Mouse (Mus musculus) hindbrain, embryonic 14.5 days (tissue): ENCODE measurements around the gene Akt1s1. TPM values are rescaled to one million over a fixed set of nuclear protein-coding genes. Genes with fewer than 3 reads are reported as not detected.
A peak's percentile ranks its signal among the peaks of the same experiment; 100 is the strongest.

Source experiments
- ATAC-seq: fragments of 200-750 bp; cut with Nextera tagmentation; 2 replicates; pipeline ENCODE4 v1.8.0; 2017; ENCODE audit warnings: moderate number of reproducible peaks, mild to moderate bottlenecking, moderate TSS enrichment, moderate library complexity; ENCODE audit not compliant: low FRiP score
- DNase-seq: peaks from one replicate; pipeline ENCODE4 v3.0.0-alpha.2; 2015; ENCODE audit warnings: low spot score
- H3K27ac ChIP-seq: fragments of 300-500 bp; sonication (generic); 2 replicates; pipeline ENCODE4 v1.5.1; 2014; ENCODE audit warnings: mild to moderate bottlenecking, moderate library complexity
- H3K27me3 ChIP-seq: fragments of 300-500 bp; sonication (generic); 2 replicates; pipeline ENCODE4 v1.6.1; 2014; ENCODE audit warnings: mild to moderate bottlenecking, low read length, mixed read lengths; ENCODE audit not compliant: control insufficient read depth, insufficient read depth
- H3K36me3 ChIP-seq: fragments of 300-500 bp; sonication (generic); replicated peaks from 2 replicates; pipeline ENCODE4 v1.6.1; 2014; ENCODE audit not compliant: control insufficient read depth, insufficient read depth
- H3K4me1 ChIP-seq: fragments of 300-500 bp; sonication (generic); replicated peaks from 2 replicates; pipeline ENCODE4 v1.6.1; 2014; ENCODE audit warnings: antibody characterized with exemption, low read length, mixed read lengths; ENCODE audit not compliant: control insufficient read depth, insufficient read depth
- H3K4me2 ChIP-seq: fragments of 300-500 bp; sonication (generic); replicated peaks from 2 replicates; pipeline ENCODE4 v1.6.1; 2014; ENCODE audit warnings: mild to moderate bottlenecking, moderate library complexity
- H3K4me3 ChIP-seq: fragments of 300-500 bp; sonication (generic); replicated peaks from 2 replicates; pipeline ENCODE4 v1.5.1; 2014; ENCODE audit warnings: mild to moderate bottlenecking, low read length
- H3K9ac ChIP-seq: fragments of 300-500 bp; sonication (generic); 2 replicates; pipeline ENCODE4 v1.6.1; 2014
- H3K9me3 ChIP-seq: fragments of 300-500 bp; sonication (generic); 2 replicates; pipeline ENCODE4 v1.6.1; 2016; ENCODE audit warnings: low read length; ENCODE audit not compliant: control insufficient read depth
- WGBS: fragments of 180-500 bp; shearing (Covaris S2); extraction: QIAGEN DNeasy Blood & Tissue Kit; methylation state at CpG from one replicate; pipeline ENCODE4 v1.1.7; 2014; 5-methylcytosine and 5-hydroxymethylcytosine counted together
- polyA plus RNA-seq: library from polyadenylated mRNA; unstranded; fragments of >200 nt; fragmentation: Nextera tagmentation; extraction: Ambion mirVana; gene quantifications from 2 replicates; pipeline ENCODE4 v1.2.1, GENCODE M21; 2014

Gene Akt1s1
- polyA plus RNA-seq, 1 experiment from 2014 or later = 59.1 TPM

- DNase-seq = no peak
- no peaks in the 10 kb centered on the region for H3K9me3 ChIP-seq
- WGBS = 72% methylated on average over 9 of the region's 9 CpGs
- peak overlapping the region; percentile 95 for H3K4me2 ChIP-seq
- no peak for ATAC-seq
- no peaks in the 10 kb centered on the region for H3K27me3 ChIP-seq
- peaks cover 15% of the 10 kb centered on the region for H3K36me3 ChIP-seq
- H3K27ac ChIP-seq = peak overlapping the region; percentile 90
- peak overlapping the region; percentile 70 for H3K4me3 ChIP-seq
- H3K4me1 ChIP-seq = peaks cover 34% of the 10 kb centered on the region
- H3K9ac ChIP-seq = peak overlapping the region; percentile 82
These were observed 7.6 kb downstream of the Akt1s1 start for GRCm38 (mm10) chr7:44856265-44856916.

GRCm38 (mm10) chr7:44857042-44857552, 8.3 kb downstream of the Akt1s1 start, which contains the start of gene Pnkp:
Gene Pnkp, plus strand, starts transcription at chr7:44857139.
- Histone ChIP-seq H3K27me3 (no peaks in the 10 kb centered on the region), H3K4me2 (peak within 1 kb of the TSS; percentile 95), H3K9me3 (no peaks in the 10 kb centered on the region), H3K36me3 (peaks cover 22% of the 10 kb centered on the region), H3K27ac (peak within 1 kb of the TSS; percentile 90), H3K4me3 (peak within 1 kb of the TSS; percentile 70), H3K9ac (peak within 1 kb of the TSS; percentile 82), H3K4me1 (peaks cover 34% of the 10 kb centered on the region)
- DNase-seq = peak; percentile 90
- 1% methylated on average over 32 of the region's 32 CpGs for WGBS
- ATAC-seq = peak; percentile 44

GRCm38 (mm10) chr7:44857905-44858304, 9.1 kb downstream of the Akt1s1 start:
- H3K27ac ChIP-seq = peak overlapping the region; percentile 90; the same call in 1 of the 2 replicates
- H3K4me2 ChIP-seq = peak overlapping the region; percentile 95
- ATAC-seq (no peak), DNase-seq (no peak)
- no peaks in the 10 kb centered on the region for H3K9me3 ChIP-seq
- 30% methylated on average over 8 of the region's 8 CpGs for WGBS
- H3K4me1 ChIP-seq = peaks cover 34% of the 10 kb centered on the region
- H3K4me3 ChIP-seq = peak overlapping the region; percentile 70
- H3K27me3 ChIP-seq = no peaks in the 10 kb centered on the region
- peaks cover 26% of the 10 kb centered on the region for H3K36me3 ChIP-seq
- H3K9ac ChIP-seq = peak overlapping the region; percentile 82

- peaks cover 21% of the 10 kb centered on the region for H3K4me1 ChIP-seq
- H3K9ac ChIP-seq = no peak overlapping the region
- 93% methylated on average over 11 of the region's 11 CpGs for WGBS
These were observed 11.1 kb downstream of the Akt1s1 start for GRCm38 (mm10) chr7:44859896-44860295.

GRCm38 (mm10) chr7:44860576-44861428, 12.0 kb downstream of the Akt1s1 start:
- Histone ChIP-seq H3K36me3 (peaks cover 49% of the 10 kb centered on the region), H3K27me3 (no peaks in the 10 kb centered on the region), H3K27ac (0 out of 2 replicates have a peak overlapping the region, but pooled peaks have one; percentile 4), H3K4me2 (0 out of 2 replicates have a peak overlapping the region, but pooled peaks have one; percentile 15), H3K4me1 (peaks cover 22% of the 10 kb centered on the region), H3K4me3 (no peak overlapping the region), H3K9me3 (no peaks in the 10 kb centered on the region), H3K9ac (no peak overlapping the region; the same call in 1 of the 2 replicates)
- DNase-seq = peak; percentile 76
- 58% methylated on average over 22 of the region's 22 CpGs for WGBS
- 0 out of 2 replicates have a peak, but pooled peaks have one; percentile 31 for ATAC-seq

More at GRCm38 (mm10) chr7:44859896-44860295, 11.1 kb downstream of the Akt1s1 start:
- H3K4me3 ChIP-seq = no peak overlapping the region
- DNase-seq = no peak
- no peak overlapping the region for H3K27ac ChIP-seq
- H3K4me2 ChIP-seq = no peak overlapping the region
- ATAC-seq = no peak
- no peaks in the 10 kb centered on the region for H3K9me3 ChIP-seq
- H3K27me3 ChIP-seq = no peaks in the 10 kb centered on the region
- peaks cover 40% of the 10 kb centered on the region for H3K36me3 ChIP-seq

- no peak overlapping the region for H3K4me2 ChIP-seq
- DNase-seq (no peak), ATAC-seq (no peak)
- peaks cover 55% of the 10 kb centered on the region for H3K36me3 ChIP-seq
- H3K27me3 ChIP-seq = no peaks in the 10 kb centered on the region
- H3K4me3 ChIP-seq = no peak overlapping the region
- peaks cover 27% of the 10 kb centered on the region for H3K4me1 ChIP-seq
- H3K27ac ChIP-seq = no peak overlapping the region
- WGBS = 74% methylated on average over 14 of the region's 14 CpGs
- H3K9me3 ChIP-seq = no peaks in the 10 kb centered on the region
- H3K9ac ChIP-seq = no peak overlapping the region
These were observed 12.6 kb downstream of the Akt1s1 start for GRCm38 (mm10) chr7:44861429-44861816.

GRCm38 (mm10) chr7:44862434-44862833, 13.6 kb downstream of the Akt1s1 start:
- H3K4me2 ChIP-seq = no peak overlapping the region
- no peak for DNase-seq
- WGBS = 89% methylated on average over 8 of the region's 8 CpGs
- no peaks in the 10 kb centered on the region for H3K9me3 ChIP-seq
- H3K36me3 ChIP-seq = peaks cover 61% of the 10 kb centered on the region
- peaks cover 33% of the 10 kb centered on the region for H3K4me1 ChIP-seq
- no peaks in the 10 kb centered on the region for H3K27me3 ChIP-seq
- ATAC-seq = no peak
- no peak overlapping the region for H3K9ac ChIP-seq
- no peak overlapping the region for H3K4me3 ChIP-seq
- H3K27ac ChIP-seq = no peak overlapping the region

GRCm38 (mm10) chr7:44863210-44863609, 14.4 kb downstream of the Akt1s1 start:
- no peaks in the 10 kb centered on the region for H3K9me3 ChIP-seq
- no peak overlapping the region for H3K4me3 ChIP-seq
- H3K27ac ChIP-seq = no peak overlapping the region
- H3K27me3 ChIP-seq = no peaks in the 10 kb centered on the region
- ATAC-seq (no peak), DNase-seq (no peak)
- H3K36me3 ChIP-seq = peaks cover 61% of the 10 kb centered on the region
- WGBS = 88% methylated on average over 14 of the region's 14 CpGs
- peaks cover 33% of the 10 kb centered on the region for H3K4me1 ChIP-seq
- H3K4me2 ChIP-seq = no peak overlapping the region
- H3K9ac ChIP-seq = no peak overlapping the region

- Histone ChIP-seq H3K27ac (no peak overlapping the region), H3K4me1 (peaks cover 30% of the 10 kb centered on the region), H3K4me2 (no peak overlapping the region), H3K36me3 (peaks cover 61% of the 10 kb centered on the region), H3K27me3 (no peaks in the 10 kb centered on the region), H3K4me3 (no peak overlapping the region), H3K9me3 (no peaks in the 10 kb centered on the region), H3K9ac (no peak overlapping the region)
- DNase-seq (no peak), ATAC-seq (no peak)
- WGBS = 85% methylated on average over 11 of the region's 11 CpGs
These were observed 15.2 kb downstream of the Akt1s1 start for GRCm38 (mm10) chr7:44863982-44864494.
